Mouse (Mus musculus) forebrain, embryonic 12.5 days (tissue): ENCODE data around the gene Gm4881. TPM values are rescaled to one million over a fixed set of nuclear protein-coding genes. Genes with fewer than 3 reads are reported as not detected.

ENCODE experiments used
- ATAC-seq: fragments of 200-750 bp; cut with Nextera tagmentation; 2 replicates; pipeline ENCODE4 v1.8.0; 2017; ENCODE audit warnings: moderate TSS enrichment; ENCODE audit not compliant: low FRiP score
- H3K27ac ChIP-seq: fragments of 300-500 bp; sonication (generic); 2 replicates; pipeline ENCODE4 v1.5.1; 2016; ENCODE audit warnings: mild to moderate bottlenecking
- H3K27me3 ChIP-seq: fragments of 300-500 bp; sonication (generic); 2 replicates; pipeline ENCODE4 v1.6.1; 2016; ENCODE audit warnings: mild to moderate bottlenecking
- H3K36me3 ChIP-seq: fragments of 300-500 bp; sonication (generic); replicated peaks from 2 replicates; pipeline ENCODE4 v1.6.1; 2016; ENCODE audit warnings: mild to moderate bottlenecking
- H3K4me1 ChIP-seq: fragments of 300-500 bp; sonication (generic); 2 replicates; pipeline ENCODE4 v1.6.1; 2016
- H3K4me2 ChIP-seq: fragments of 300-500 bp; sonication (generic); 2 replicates; pipeline ENCODE4 v1.6.1; 2016; ENCODE audit warnings: mild to moderate bottlenecking, moderate library complexity
- H3K4me3 ChIP-seq: fragments of 300-500 bp; sonication (generic); replicated peaks from 2 replicates; pipeline ENCODE4 v1.5.1; 2016; ENCODE audit warnings: mild to moderate bottlenecking
- H3K9ac ChIP-seq: fragments of 300-500 bp; sonication (generic); 2 replicates; pipeline ENCODE4 v1.6.1; 2016; ENCODE audit warnings: mild to moderate bottlenecking
- H3K9me3 ChIP-seq: fragments of 300-500 bp; sonication (generic); 2 replicates; pipeline ENCODE4 v1.6.1; 2016
- WGBS: fragments of 180-500 bp; shearing (Covaris S2); methylation state at CpG from one replicate; pipeline ENCODE4 v1.1.7; 2016; 5-methylcytosine and 5-hydroxymethylcytosine counted together
- polyA plus RNA-seq: library from polyadenylated mRNA; unstranded; fragments of >200 nt; fragmentation: Nextera tagmentation; extraction: Ambion mirVana; gene quantifications from 2 replicates; pipeline ENCODE4 v1.2.1, GENCODE M21; 2016

The Gm4881 gene
- polyA plus RNA-seq, 1 experiment from 2014 or later = 1.0 TPM

DNA sequence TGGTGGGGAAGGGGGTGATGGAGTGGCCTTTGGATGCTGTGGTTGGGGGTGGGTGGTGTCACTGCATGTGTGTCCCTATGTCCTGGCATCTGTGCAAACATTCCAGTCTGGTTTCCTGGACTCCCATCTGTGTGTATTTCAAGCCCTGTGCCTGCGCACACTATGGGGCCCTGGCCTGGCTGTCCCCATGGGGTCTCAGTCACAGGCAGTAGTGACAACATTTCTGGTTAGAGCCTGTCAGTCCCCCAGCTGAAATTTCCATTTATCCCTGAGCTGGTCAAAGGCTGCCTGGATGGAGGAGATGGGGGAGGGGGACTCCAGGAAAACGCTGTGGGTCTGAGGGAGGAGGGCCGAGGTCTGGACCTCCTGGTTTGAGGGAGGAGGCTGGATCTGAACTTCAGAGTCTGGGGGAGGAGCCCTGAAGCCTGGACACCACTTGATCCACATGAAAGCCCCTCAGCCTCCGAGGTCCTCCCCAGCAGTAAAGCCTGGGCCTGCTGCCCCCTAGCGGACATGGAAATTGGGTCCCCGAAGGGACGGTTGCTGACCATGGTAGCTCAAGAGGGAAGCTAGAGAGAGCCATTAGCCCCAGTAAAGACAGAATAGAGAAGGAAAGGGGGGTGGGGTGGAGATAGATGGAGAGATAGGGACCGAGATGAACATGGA, 5.8 kb upstream of the Gm4881 start:
- Histone ChIP-seq H3K27me3 (peaks cover 100% of the 10 kb centered on the region), H3K36me3 (no peaks in the 10 kb centered on the region), H3K9me3 (no peaks in the 10 kb centered on the region), H3K4me1 (peaks cover 44% of the 10 kb centered on the region), H3K27ac (no peak overlapping the region), H3K4me3 (no peak overlapping the region), H3K4me2 (no peak overlapping the region), H3K9ac (no peak overlapping the region)
- 2% methylated on average over 8 of the region's 8 CpGs for WGBS
- peak; percentile 68 for ATAC-seq

GRCm38 (mm10) chr7:24948774-24949173, 4.5 kb upstream of the Gm4881 start:
- Histone ChIP-seq H3K27ac (no peak overlapping the region), H3K9me3 (no peaks in the 10 kb centered on the region), H3K9ac (no peak overlapping the region), H3K4me3 (0 out of 2 replicates have a peak overlapping the region, but pooled peaks have one; percentile 10), H3K4me1 (peaks cover 44% of the 10 kb centered on the region), H3K4me2 (peak overlapping the region; percentile 24; the same call in 1 of the 2 replicates), H3K36me3 (no peaks in the 10 kb centered on the region), H3K27me3 (peaks cover 100% of the 10 kb centered on the region)
- ATAC-seq = no peak
- 2% methylated on average over 29 of the region's 29 CpGs for WGBS

- Histone ChIP-seq H3K4me1 (peaks cover 45% of the 10 kb centered on the region), H3K9ac (no peak overlapping the region), H3K9me3 (no peaks in the 10 kb centered on the region)
These were observed 3.2 kb upstream of the Gm4881 start for GRCm38 (mm10) chr7:24947316-24948048.

GRCm38 (mm10) chr7:24943641-24944040, 653 bp downstream of the Gm4881 start:
- no peak overlapping the region for H3K9ac ChIP-seq
- H3K4me2 ChIP-seq = no peak overlapping the region
- H3K4me3 ChIP-seq = peak overlapping the region; percentile 40

More at GRCm38 (mm10) chr7:24947316-24948048, 3.2 kb upstream of the Gm4881 start:
- H3K4me3 ChIP-seq = no peak overlapping the region
- under 1% methylated on average over 7 of the region's 7 CpGs for WGBS
- peaks cover 100% of the 10 kb centered on the region for H3K27me3 ChIP-seq
- H3K4me2 ChIP-seq = no peak overlapping the region
- no peak for ATAC-seq
- no peaks in the 10 kb centered on the region for H3K36me3 ChIP-seq
- no peak overlapping the region for H3K27ac ChIP-seq

DNA sequence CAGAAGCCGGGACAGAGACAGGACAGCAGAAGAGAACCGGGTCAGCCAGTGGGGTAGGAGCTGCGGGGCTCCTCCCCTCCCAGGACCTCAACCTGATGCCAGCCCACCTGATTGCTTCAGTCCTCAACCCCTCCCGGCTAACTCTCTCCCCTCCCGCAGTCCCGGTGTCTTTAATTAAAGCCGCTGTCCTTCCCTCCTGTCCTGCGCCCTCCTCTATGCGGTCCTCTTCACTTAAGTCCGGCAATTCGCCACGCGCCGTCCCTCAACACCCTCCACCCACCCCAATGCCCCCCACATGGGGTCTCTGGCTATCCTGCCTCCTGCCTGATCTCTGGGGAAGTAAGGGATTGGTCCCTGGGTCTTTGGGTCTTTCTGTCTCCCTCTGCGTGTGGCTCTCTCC, 12.6 kb downstream of the Gm4881 start:
- H3K4me2 ChIP-seq = no peak overlapping the region
- no peaks in the 10 kb centered on the region for H3K9me3 ChIP-seq
- no peak for ATAC-seq
- H3K36me3 ChIP-seq = peaks cover 11% of the 10 kb centered on the region
- H3K4me1 ChIP-seq = peaks cover 42% of the 10 kb centered on the region
- peaks cover 94% of the 10 kb centered on the region for H3K27me3 ChIP-seq
- H3K4me3 ChIP-seq = peak overlapping the region; percentile 1; the same call in 1 of the 2 replicates
- no peak overlapping the region for H3K27ac ChIP-seq
- H3K9ac ChIP-seq = no peak overlapping the region; the same call in 1 of the 2 replicates
- whole genome bisulfite sequencing = 0% methylated on average over 15 of the region's 15 CpGs

More at GRCm38 (mm10) chr7:24943641-24944040, 653 bp downstream of the Gm4881 start:
- ATAC-seq = no peak
- under 1% methylated on average over 6 of the region's 6 CpGs for WGBS
- no peak overlapping the region for H3K27ac ChIP-seq
- no peaks in the 10 kb centered on the region for H3K36me3 ChIP-seq
- H3K4me1 ChIP-seq = peaks cover 18% of the 10 kb centered on the region
- peaks cover 100% of the 10 kb centered on the region for H3K27me3 ChIP-seq
- no peaks in the 10 kb centered on the region for H3K9me3 ChIP-seq

GRCm38 (mm10) chr7:24930475-24930874, 13.8 kb downstream of the Gm4881 start:
- WGBS = 57% methylated on average over 6 of the region's 6 CpGs
- no peaks in the 10 kb centered on the region for H3K9me3 ChIP-seq
- H3K4me3 ChIP-seq = no peak overlapping the region
- H3K9ac ChIP-seq = no peak overlapping the region
- peaks cover 83% of the 10 kb centered on the region for H3K27me3 ChIP-seq
- no peak overlapping the region for H3K27ac ChIP-seq
- H3K4me1 ChIP-seq = peaks cover 42% of the 10 kb centered on the region
- no peak overlapping the region for H3K4me2 ChIP-seq
- no peak for ATAC-seq
- H3K36me3 ChIP-seq = peaks cover 23% of the 10 kb centered on the region

DNA sequence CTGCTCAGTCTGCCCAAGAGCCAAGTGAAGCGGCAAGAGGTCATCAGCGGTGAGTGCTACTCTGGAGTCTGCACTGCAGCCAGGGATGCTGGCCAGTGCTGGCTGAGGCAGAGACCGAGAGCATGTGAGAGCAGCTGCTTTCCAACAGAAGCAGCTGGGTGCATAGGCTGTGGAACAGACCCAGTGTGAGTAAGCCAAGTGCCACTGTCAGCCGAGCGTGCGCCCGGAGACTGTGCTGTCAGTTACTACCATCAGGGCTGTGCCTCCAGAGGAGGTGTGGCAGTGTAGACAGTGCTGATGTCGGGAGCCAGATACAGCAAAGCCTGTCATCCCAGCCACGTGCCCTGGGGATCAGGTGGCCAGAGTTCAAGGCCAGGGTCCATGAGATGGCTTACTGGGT, 24.6 kb downstream of the Gm4881 start:
- Histone ChIP-seq H3K9me3 (no peaks in the 10 kb centered on the region), H3K27ac (no peak overlapping the region), H3K4me3 (no peak overlapping the region), H3K4me2 (no peak overlapping the region), H3K4me1 (no peaks in the 10 kb centered on the region), H3K9ac (no peak overlapping the region), H3K27me3 (no peaks in the 10 kb centered on the region), H3K36me3 (peaks cover 78% of the 10 kb centered on the region)
- WGBS = 91% methylated on average over 9 of the region's 9 CpGs
- no peak for ATAC-seq

DNA sequence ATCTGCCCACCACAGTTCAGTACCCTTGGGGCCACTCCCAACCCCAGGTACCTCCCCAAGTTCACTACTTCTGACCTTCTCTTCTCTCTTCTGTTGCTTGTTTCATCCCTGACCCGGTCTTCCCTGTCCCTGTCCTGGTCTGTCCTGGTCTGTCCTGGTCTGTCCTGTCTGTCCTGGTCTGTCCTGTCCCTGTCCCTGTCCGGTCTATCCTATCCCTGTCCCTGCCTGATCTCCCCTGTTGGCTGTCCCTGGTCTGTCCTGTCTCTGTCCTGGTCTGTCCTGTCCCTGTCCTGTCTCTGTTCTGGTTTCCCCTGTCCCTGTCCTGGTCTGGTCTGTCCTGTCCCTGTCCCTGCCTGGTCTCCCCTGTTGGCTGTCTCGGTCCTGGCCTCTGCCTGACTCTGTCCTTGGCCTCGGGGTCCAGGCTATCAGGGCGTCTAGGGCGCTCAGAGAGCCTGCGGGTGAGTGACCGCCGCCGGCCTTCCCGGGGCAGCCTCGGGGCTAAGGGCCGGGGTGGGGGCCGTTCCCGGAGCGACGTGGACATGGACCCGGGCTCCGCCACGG, 25.5 kb downstream of the Gm4881 start:
- Histone ChIP-seq H3K9me3 (no peaks in the 10 kb centered on the region), H3K4me1 (no peaks in the 10 kb centered on the region), H3K4me3 (no peak overlapping the region), H3K27me3 (no peaks in the 10 kb centered on the region), H3K36me3 (peaks cover 69% of the 10 kb centered on the region), H3K27ac (no peak overlapping the region), H3K4me2 (no peak overlapping the region), H3K9ac (no peak overlapping the region)
- whole genome bisulfite sequencing = 90% methylated on average over 20 of the region's 20 CpGs
- ATAC-seq = no peak

DNA sequence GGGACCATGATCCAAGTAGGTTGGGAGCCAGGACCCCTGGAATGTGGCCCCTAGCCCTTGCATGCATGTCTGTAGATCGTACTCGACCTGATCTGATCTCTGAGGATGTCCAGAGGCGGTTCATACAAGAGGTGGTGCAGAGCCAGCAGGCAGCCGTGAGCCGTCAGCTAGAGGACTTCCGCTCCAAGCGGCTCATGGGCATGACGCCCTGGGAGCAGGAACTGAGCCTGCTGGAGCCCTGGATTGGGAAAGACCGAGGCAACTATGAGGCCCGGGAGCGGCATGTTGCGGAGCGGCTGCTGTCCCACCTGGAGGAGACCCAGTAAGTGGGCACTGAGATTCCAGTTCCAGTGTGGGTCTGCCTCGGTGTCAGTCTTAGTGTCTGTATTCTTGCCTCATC, 31.8 kb downstream of the Gm4881 start:
- no peak overlapping the region for H3K9ac ChIP-seq
- H3K4me2 ChIP-seq = no peak overlapping the region
- no peak for ATAC-seq
- 0 out of 2 replicates have a peak, but pooled peaks cover under 1% of the 10 kb centered on the region for H3K4me1 ChIP-seq
- peaks cover 41% of the 10 kb centered on the region for H3K36me3 ChIP-seq
- H3K9me3 ChIP-seq = no peaks in the 10 kb centered on the region
- no peak overlapping the region for H3K4me3 ChIP-seq
- H3K27ac ChIP-seq = no peak overlapping the region
- 92% methylated on average over 14 of the region's 14 CpGs for WGBS
- no peaks in the 10 kb centered on the region for H3K27me3 ChIP-seq

GRCm38 (mm10) chr7:24907211-24907748, 37.0 kb downstream of the Gm4881 start:
- Histone ChIP-seq H3K36me3 (peaks cover 20% of the 10 kb centered on the region), H3K4me1 (peaks cover 37% of the 10 kb centered on the region), H3K27me3 (no peaks in the 10 kb centered on the region), H3K4me2 (no peak overlapping the region), H3K9me3 (no peaks in the 10 kb centered on the region), H3K27ac (peak overlapping the region; percentile 25; the same call in 1 of the 2 replicates), H3K9ac (peak overlapping the region; percentile 25; the same call in 1 of the 2 replicates), H3K4me3 (no peak overlapping the region)
- WGBS = 34% methylated on average over 13 of the region's 13 CpGs
- ATAC-seq = no peak

GRCm38 (mm10) chr7:24906551-24906950, 37.7 kb downstream of the Gm4881 start:
- peaks cover 37% of the 10 kb centered on the region for H3K4me1 ChIP-seq
- no peaks in the 10 kb centered on the region for H3K9me3 ChIP-seq
- peaks cover 20% of the 10 kb centered on the region for H3K36me3 ChIP-seq
- H3K27ac ChIP-seq = no peak overlapping the region
- 38% methylated on average over 6 of the region's 6 CpGs for WGBS
- no peak overlapping the region for H3K4me3 ChIP-seq
- no peak for ATAC-seq
- H3K4me2 ChIP-seq = no peak overlapping the region
- H3K27me3 ChIP-seq = no peaks in the 10 kb centered on the region
- peak overlapping the region; percentile 25; the same call in 1 of the 2 replicates for H3K9ac ChIP-seq

DNA sequence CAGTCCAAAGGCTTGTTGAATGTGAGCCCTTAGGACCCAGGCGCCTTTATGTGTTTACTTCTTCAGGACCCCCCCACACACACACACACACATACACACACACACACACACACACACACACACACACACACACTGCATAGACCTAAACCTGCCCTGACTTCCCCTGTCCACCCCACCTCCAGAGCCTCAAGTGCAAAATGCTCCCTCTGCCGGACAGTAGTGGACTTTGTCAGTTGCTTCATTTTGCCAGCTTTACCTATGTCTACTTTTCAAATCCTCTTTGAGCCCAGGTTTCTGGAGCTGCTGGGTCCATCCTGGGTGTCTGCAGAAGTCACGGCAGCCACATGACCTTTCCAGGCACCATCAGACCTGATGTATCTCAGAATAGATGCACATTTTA, 39.4 kb downstream of the Gm4881 start:
- peak; percentile 25; the same call in 1 of the 2 replicates for ATAC-seq
- H3K4me3 ChIP-seq = peak overlapping the region; percentile 66
- H3K9ac ChIP-seq = peak overlapping the region; percentile 77
- H3K9me3 ChIP-seq = no peaks in the 10 kb centered on the region
- WGBS = 14% methylated on average over 3 of the region's 3 CpGs
- no peaks in the 10 kb centered on the region for H3K27me3 ChIP-seq
- peak overlapping the region; percentile 86 for H3K4me2 ChIP-seq
- no peak overlapping the region for H3K27ac ChIP-seq
- peaks cover 37% of the 10 kb centered on the region for H3K4me1 ChIP-seq
- peaks cover 20% of the 10 kb centered on the region for H3K36me3 ChIP-seq
